Mouse (Mus musculus) myocyte (in vitro differentiated cells): Measurements from ENCODE around the gene Rest.

ENCODE experiments used
- CEBPB ChIP-seq: IDR thresholded peaks from 2 replicates; pipeline ENCODE4 v1.6.1; 2011; ENCODE audit warnings: mild to moderate bottlenecking, moderate library complexity; ENCODE audit not compliant: poor library complexity, insufficient read depth, severe bottlenecking
- E2F4 ChIP-seq: IDR thresholded peaks from one replicate; pipeline ENCODE4 v1.6.1; 2011; ENCODE audit warnings: mild to moderate bottlenecking, control low read depth, moderate library complexity; ENCODE audit not compliant: insufficient read depth
- MAX ChIP-seq: IDR thresholded peaks from one replicate; pipeline ENCODE4 v1.6.1; 2011; ENCODE audit warnings: low read depth, mild to moderate bottlenecking, control low read depth
- MYOD1 ChIP-seq, 3 experiments: IDR thresholded peaks; one replicate each; pipeline ENCODE4 v1.6.1; 2011; ENCODE audit warnings: control low read depth in 2 of 3, low read depth in 2 of 3, mild to moderate bottlenecking in 2 of 3, moderate library complexity in 1 of 3; ENCODE audit not compliant: insufficient read length in 2 of 3, control insufficient read depth in 1 of 3
- MYOG ChIP-seq, 3 experiments: IDR thresholded peaks; one replicate each; pipeline ENCODE4 v1.6.1; 2011; ENCODE audit warnings: control low read depth in 2 of 3, low read depth in 2 of 3, mild to moderate bottlenecking in 2 of 3; ENCODE audit not compliant: insufficient read length in 2 of 3, control insufficient read depth in 1 of 3, insufficient read depth in 1 of 3
- POLR2A ChIP-seq: IDR thresholded peaks from one replicate; pipeline ENCODE4 v1.6.1; 2011; ENCODE audit warnings: low read depth, mild to moderate bottlenecking, control low read depth, moderate library complexity; ENCODE audit not compliant: insufficient read length
- REST ChIP-seq: IDR thresholded peaks from one replicate; pipeline ENCODE4 v1.6.1; 2011; ENCODE audit warnings: mild to moderate bottlenecking, control low read depth, moderate library complexity; ENCODE audit not compliant: insufficient read depth, insufficient read length
- SRF ChIP-seq: IDR thresholded peaks from one replicate; pipeline ENCODE4 v1.6.1; 2011; ENCODE audit warnings: low read depth; ENCODE audit not compliant: control insufficient read depth, insufficient read length
- TCF12 ChIP-seq: IDR thresholded peaks from one replicate; pipeline ENCODE4 v1.6.1; 2011; ENCODE audit warnings: mild to moderate bottlenecking, control low read depth; ENCODE audit not compliant: poor library complexity, insufficient read depth, severe bottlenecking
- USF1 ChIP-seq: IDR thresholded peaks from one replicate; pipeline ENCODE4 v1.6.1; 2011; ENCODE audit warnings: low read depth, mild to moderate bottlenecking, control low read depth, moderate library complexity

DNA sequence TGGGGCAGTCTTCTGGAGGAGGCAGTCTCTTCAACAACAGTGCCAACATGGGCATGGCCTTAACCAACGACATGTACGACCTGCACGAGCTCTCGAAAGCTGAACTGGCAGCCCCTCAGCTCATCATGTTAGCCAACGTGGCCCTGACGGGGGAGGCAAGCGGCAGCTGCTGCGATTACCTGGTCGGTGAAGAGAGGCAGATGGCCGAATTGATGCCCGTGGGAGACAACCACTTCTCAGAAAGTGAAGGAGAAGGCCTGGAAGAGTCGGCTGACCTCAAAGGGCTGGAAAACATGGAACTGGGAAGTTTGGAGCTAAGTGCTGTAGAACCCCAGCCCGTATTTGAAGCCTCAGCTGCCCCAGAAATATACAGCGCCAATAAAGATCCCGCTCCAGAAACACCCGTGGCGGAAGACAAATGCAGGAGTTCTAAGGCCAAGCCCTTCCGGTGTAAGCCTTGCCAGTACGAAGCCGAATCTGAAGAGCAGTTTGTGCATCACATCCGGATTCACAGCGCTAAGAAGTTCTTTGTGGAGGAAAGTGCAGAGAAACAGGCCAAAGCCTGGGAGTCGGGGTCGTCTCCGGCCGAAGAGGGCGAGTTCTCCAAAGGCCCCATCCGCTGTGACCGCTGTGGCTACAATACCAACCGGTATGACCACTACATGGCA is 2.8 kb downstream of the Rest start:
- TF ChIP-seq POLR2A (no peak), MAX (no peak), MYOD1 (IDR thresholded peaks at IDR 0.05; ENCODE audit: control insufficient read depth in 1 of 3, insufficient read length in 2 of 3, low read depth in 2 of 3) (no peak), USF1 (no peak), E2F4 (no peak), MYOG (IDR thresholded peaks at IDR 0.05; ENCODE audit: control insufficient read depth in 1 of 3, insufficient read depth in 1 of 3, insufficient read length in 2 of 3, low read depth in 2 of 3) (no peak), SRF (no peak), TCF12 (no peak), REST (no peak), CEBPB (no peak)
